Mouse (Mus musculus) ES-E14 (cell line): ENCODE measurements at regions not wholly inside any gene's neighbourhood (a gene's known extent, or its start where the extent isn't known, plus 50 kb on each side); places are given as distances from the start of the nearest gene placed in this dataset.

Experiments used
- HCFC1 ChIP-seq: IDR thresholded peaks from 2 replicates; pipeline ENCODE4 v1.6.1; 2012; ENCODE audit warnings: low read length, inconsistent platforms, borderline replicate concordance; ENCODE audit not compliant: insufficient read depth
- ZC3H11A ChIP-seq: IDR thresholded peaks from 2 replicates; pipeline ENCODE4 v1.6.1; 2012; ENCODE audit warnings: low read depth, mild to moderate bottlenecking, inconsistent platforms, low read length, borderline replicate concordance

DNA sequence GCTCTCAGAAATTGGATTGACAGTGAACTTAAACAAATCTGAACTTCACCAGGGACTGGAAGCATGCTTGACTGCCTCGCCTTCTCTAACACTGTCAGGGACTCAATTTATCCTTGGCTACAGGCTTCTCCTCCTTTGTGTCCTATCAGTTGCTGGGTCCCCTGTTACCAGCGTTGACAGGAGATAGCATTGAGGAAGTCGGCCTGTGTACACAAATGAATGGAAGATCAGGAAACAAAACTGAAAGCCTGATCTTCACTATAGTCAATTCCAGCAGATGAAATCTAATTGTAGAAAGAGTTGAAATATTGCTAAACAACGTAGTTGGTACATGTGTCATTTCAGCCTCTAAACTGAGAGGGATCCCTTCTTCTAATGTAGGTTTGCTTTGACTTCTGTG lies 1039.4 kb upstream of the Slc10a2 start:
- TF ChIP-seq HCFC1: no peak
- TF ChIP-seq ZC3H11A: no peak
